Mouse (Mus musculus) heart, postnatal 0 days (tissue): Measurements from ENCODE around the gene Fgfr2. TPM values are rescaled to one million over a fixed set of nuclear protein-coding genes. Genes with fewer than 3 reads are reported as not detected.
A peak's percentile ranks its signal among the peaks of the same experiment; 100 is the strongest.
"Not testable (repeated sequence)": the region's sequence is repeated elsewhere in the genome, so short reads cannot be mapped to it uniquely, and the experiment has no call there.

ENCODE experiments used
- ATAC-seq: fragments of 200-750 bp; cut with Nextera tagmentation; 2 replicates; pipeline ENCODE4 v1.8.0; 2017; ENCODE audit warnings: low read depth, moderate number of reproducible peaks, moderate library complexity; ENCODE audit not compliant: insufficient read depth
- DNase-seq: peaks from one replicate; pipeline ENCODE4 v3.0.0-alpha.2; 2016; ENCODE audit warnings: low spot score
- H3K27ac ChIP-seq: fragments of 300-500 bp; sonication (generic); 2 replicates; pipeline ENCODE4 v1.5.1; 2014; ENCODE audit warnings: low read depth, mild to moderate bottlenecking
- H3K27me3 ChIP-seq: fragments of 300-500 bp; sonication (generic); 2 replicates; pipeline ENCODE4 v1.6.1; 2014; ENCODE audit warnings: low read length, mixed read lengths; ENCODE audit not compliant: control insufficient read depth, insufficient read depth
- H3K36me3 ChIP-seq: fragments of 300-500 bp; sonication (generic); replicated peaks from 2 replicates; pipeline ENCODE4 v1.6.1; 2014; ENCODE audit warnings: low read length, mixed read lengths; ENCODE audit not compliant: control insufficient read depth, insufficient read depth
- H3K4me1 ChIP-seq: fragments of 300-500 bp; sonication (generic); 2 replicates; pipeline ENCODE4 v1.6.1; 2014; ENCODE audit warnings: antibody characterized with exemption; ENCODE audit not compliant: control insufficient read depth, insufficient read depth
- H3K4me2 ChIP-seq: fragments of 300-500 bp; sonication (generic); 2 replicates; pipeline ENCODE4 v1.6.1; 2014; ENCODE audit warnings: low read depth, mild to moderate bottlenecking, low read length, moderate library complexity
- H3K4me3 ChIP-seq: fragments of 300-500 bp; sonication (generic); 2 replicates; pipeline ENCODE4 v1.5.1; 2014; ENCODE audit warnings: low read depth, low read length
- H3K9ac ChIP-seq: fragments of 300-500 bp; sonication (generic); replicated peaks from 2 replicates; pipeline ENCODE4 v1.6.1; 2014; ENCODE audit warnings: low read depth, low read length, mixed read lengths
- H3K9me3 ChIP-seq: fragments of 300-500 bp; sonication (generic); replicated peaks from 2 replicates; pipeline ENCODE4 v1.6.1; 2016; ENCODE audit warnings: low read length; ENCODE audit not compliant: control insufficient read depth
- CTCF ChIP-seq: IDR thresholded peaks from 2 replicates; pipeline ENCODE4 v1.5.1; 2016; ENCODE audit warnings: antibody characterized with exemption, control low read depth, low read depth
- EP300 ChIP-seq: IDR thresholded peaks from 2 replicates; pipeline ENCODE4 v1.6.1; 2016; ENCODE audit warnings: antibody characterized with exemption, low read depth
- WGBS: fragments of 180-500 bp; shearing (Covaris S2); extraction: QIAGEN DNeasy Blood & Tissue Kit; methylation state at CpG from one replicate; pipeline ENCODE4 v1.1.7; 2014; 5-methylcytosine and 5-hydroxymethylcytosine counted together
- polyA plus RNA-seq: library from polyadenylated mRNA; unstranded; fragments of >200 nt; fragmentation: Nextera tagmentation; extraction: Ambion mirVana; gene quantifications from 2 replicates; pipeline ENCODE4 v1.2.1, GENCODE M21; 2015
- total RNA-seq: library from RNA; depleted of rRNA; stranded (reverse); fragments of >200 nt; gene quantifications from 2 replicates; pipeline ENCODE4 v1.2.3, GENCODE M21; 2014; ENCODE audit warnings: low replicate concordance

Gene Fgfr2
- total and polyA plus RNA-seq, 2 experiments from 2014 or later = 3.8 to 11.5 TPM

- Histone ChIP-seq H3K4me1 (no peaks in the 10 kb centered on the region), H3K9ac (no peak overlapping the region), H3K27me3 (no peaks in the 10 kb centered on the region), H3K9me3 (no peaks in the 10 kb centered on the region), H3K36me3 (no peaks in the 10 kb centered on the region), H3K4me3 (no peak overlapping the region), H3K4me2 (no peak overlapping the region), H3K27ac (no peak overlapping the region)
- no peak for TF ChIP-seq CTCF
- TF ChIP-seq EP300 = no peak
- 67% methylated on average over 2 of the region's 2 CpGs for WGBS
- DNase-seq (no peak), ATAC-seq (no peak)
Observed at GRCm38 (mm10) chr7:130604390-130604789, 2518.8 kb downstream of the Fgfr2 start.

- H3K27me3 ChIP-seq = no peaks in the 10 kb centered on the region
- no peak for ATAC-seq
- H3K9ac ChIP-seq = no peak overlapping the region
- H3K4me2 ChIP-seq = no peak overlapping the region
- TF ChIP-seq EP300 = no peak
- no peak for TF ChIP-seq CTCF
- no peak overlapping the region for H3K27ac ChIP-seq
- no peaks in the 10 kb centered on the region for H3K36me3 ChIP-seq
- WGBS = 74% methylated on average over 5 of the region's 5 CpGs
- H3K9me3 ChIP-seq = no peaks in the 10 kb centered on the region
- no peak for DNase-seq
- no peaks in the 10 kb centered on the region for H3K4me1 ChIP-seq
- no peak overlapping the region for H3K4me3 ChIP-seq
Observed at GRCm38 (mm10) chr7:130603556-130603955, 2519.6 kb downstream of the Fgfr2 start.

GRCm38 (mm10) chr7:130602804-130603203, 2520.3 kb downstream of the Fgfr2 start:
- Histone ChIP-seq H3K9ac (no peak overlapping the region), H3K4me1 (no peaks in the 10 kb centered on the region), H3K4me2 (no peak overlapping the region), H3K36me3 (no peaks in the 10 kb centered on the region), H3K27ac (no peak overlapping the region), H3K27me3 (no peaks in the 10 kb centered on the region), H3K9me3 (no peaks in the 10 kb centered on the region), H3K4me3 (no peak overlapping the region)
- DNase-seq = no peak
- 83% methylated on average over 1 of the region's 1 CpGs for WGBS
- no peak for TF ChIP-seq EP300
- TF ChIP-seq CTCF = no peak
- ATAC-seq = no peak

GRCm38 (mm10) chr7:130600546-130600945, 2522.6 kb downstream of the Fgfr2 start:
- H3K9me3 ChIP-seq = no peaks in the 10 kb centered on the region
- ATAC-seq (no peak), DNase-seq (no peak)
- no peaks in the 10 kb centered on the region for H3K36me3 ChIP-seq
- H3K27me3 ChIP-seq = no peaks in the 10 kb centered on the region
- TF ChIP-seq EP300 (no peak), CTCF (no peak)
- H3K9ac ChIP-seq = no peak overlapping the region
- H3K4me2 ChIP-seq = no peak overlapping the region
- H3K4me3 ChIP-seq = no peak overlapping the region
- H3K27ac ChIP-seq = no peak overlapping the region
- WGBS = 85% methylated on average over 2 of the region's 2 CpGs
- H3K4me1 ChIP-seq = peaks cover 6% of the 10 kb centered on the region; the same call in 1 of the 2 replicates

GRCm38 (mm10) chr7:130600074-130600473, 2523.1 kb downstream of the Fgfr2 start:
- Histone ChIP-seq H3K4me1 (peaks cover 6% of the 10 kb centered on the region; the same call in 1 of the 2 replicates), H3K9ac (no peak overlapping the region), H3K9me3 (no peaks in the 10 kb centered on the region), H3K36me3 (no peaks in the 10 kb centered on the region), H3K4me3 (no peak overlapping the region), H3K4me2 (no peak overlapping the region), H3K27me3 (no peaks in the 10 kb centered on the region), H3K27ac (no peak overlapping the region)
- no peak for DNase-seq
- no peak for ATAC-seq
- TF ChIP-seq CTCF (no peak), EP300 (no peak)
- WGBS = 81% methylated on average over 3 of the region's 3 CpGs

GRCm38 (mm10) chr7:130597546-130597945, 2525.6 kb downstream of the Fgfr2 start:
- whole genome bisulfite sequencing = 54% methylated on average over 6 of the region's 6 CpGs
- TF ChIP-seq CTCF = no peak
- TF ChIP-seq EP300 = no peak
- no peak for DNase-seq
- Histone ChIP-seq H3K36me3 (no peaks in the 10 kb centered on the region), H3K4me3 (no peak overlapping the region), H3K4me2 (no peak overlapping the region), H3K27me3 (no peaks in the 10 kb centered on the region), H3K9me3 (no peaks in the 10 kb centered on the region), H3K4me1 (peaks cover 6% of the 10 kb centered on the region; the same call in 1 of the 2 replicates), H3K9ac (no peak overlapping the region), H3K27ac (no peak overlapping the region)
- ATAC-seq = no peak

GRCm38 (mm10) chr7:130596079-130596855, 2526.9 kb downstream of the Fgfr2 start:
- not testable (repeated sequence) for DNase-seq, H3K9ac ChIP-seq, H3K27me3 ChIP-seq, H3K36me3 ChIP-seq, H3K4me2 ChIP-seq, H3K27ac ChIP-seq, H3K4me1 ChIP-seq, H3K9me3 ChIP-seq, H3K4me3 ChIP-seq
- peak; percentile 39 for ATAC-seq
- WGBS = 48% methylated on average over 8 of the region's 19 CpGs
